Mouse (Mus musculus): ENCODE results near the gene Esrra.

The Esrra gene

DNA sequence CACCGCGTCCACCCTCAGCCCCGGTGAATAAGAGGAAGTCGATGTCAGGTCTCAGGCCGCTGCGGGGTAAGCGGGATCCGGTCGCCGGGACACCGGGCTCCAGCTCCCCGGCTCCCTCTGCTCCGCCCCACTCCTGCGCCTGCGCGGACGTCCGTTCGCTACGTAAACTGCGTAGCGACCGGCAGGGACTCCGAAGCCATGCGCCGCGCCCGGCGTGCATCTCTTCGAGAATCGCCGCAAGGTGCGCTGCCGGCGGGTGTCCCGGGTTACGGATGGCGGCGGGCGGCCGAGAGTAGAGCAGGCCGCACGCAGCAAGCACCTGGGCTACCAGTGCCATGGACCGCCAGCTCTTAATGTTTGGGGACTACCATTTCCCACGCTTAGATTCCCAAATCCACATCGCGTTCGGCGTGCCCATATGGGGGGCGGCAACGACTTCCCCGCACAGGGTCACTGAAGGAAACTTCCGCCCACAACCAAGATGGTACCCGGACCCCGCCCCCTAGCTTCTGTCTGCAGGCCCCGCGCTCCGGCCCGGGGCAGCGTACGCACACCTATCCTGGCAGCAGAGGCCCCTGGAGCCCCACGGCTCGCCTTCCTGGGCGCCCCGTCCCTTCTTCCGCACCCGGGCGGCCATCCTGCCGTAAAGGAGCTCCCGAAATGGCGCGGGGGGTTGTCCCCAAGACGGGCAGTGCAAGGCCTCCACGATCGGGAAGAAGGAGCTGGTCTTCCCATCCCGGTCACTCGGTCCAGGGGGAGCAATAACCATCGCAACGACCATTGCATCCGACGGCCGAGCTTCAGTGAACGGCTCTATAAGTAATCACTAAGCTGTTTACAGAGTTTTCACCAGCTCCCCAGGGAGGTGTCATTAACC lies 20.0 kb upstream of the Esrra start, which contains the start of gene Bad:
TSS of gene Bad (plus strand) at position 490 of the 877 bp plus-strand sequence.
- DNase-seq (ENCODE audit: low read depth) = peak; percentile 90

DNA sequence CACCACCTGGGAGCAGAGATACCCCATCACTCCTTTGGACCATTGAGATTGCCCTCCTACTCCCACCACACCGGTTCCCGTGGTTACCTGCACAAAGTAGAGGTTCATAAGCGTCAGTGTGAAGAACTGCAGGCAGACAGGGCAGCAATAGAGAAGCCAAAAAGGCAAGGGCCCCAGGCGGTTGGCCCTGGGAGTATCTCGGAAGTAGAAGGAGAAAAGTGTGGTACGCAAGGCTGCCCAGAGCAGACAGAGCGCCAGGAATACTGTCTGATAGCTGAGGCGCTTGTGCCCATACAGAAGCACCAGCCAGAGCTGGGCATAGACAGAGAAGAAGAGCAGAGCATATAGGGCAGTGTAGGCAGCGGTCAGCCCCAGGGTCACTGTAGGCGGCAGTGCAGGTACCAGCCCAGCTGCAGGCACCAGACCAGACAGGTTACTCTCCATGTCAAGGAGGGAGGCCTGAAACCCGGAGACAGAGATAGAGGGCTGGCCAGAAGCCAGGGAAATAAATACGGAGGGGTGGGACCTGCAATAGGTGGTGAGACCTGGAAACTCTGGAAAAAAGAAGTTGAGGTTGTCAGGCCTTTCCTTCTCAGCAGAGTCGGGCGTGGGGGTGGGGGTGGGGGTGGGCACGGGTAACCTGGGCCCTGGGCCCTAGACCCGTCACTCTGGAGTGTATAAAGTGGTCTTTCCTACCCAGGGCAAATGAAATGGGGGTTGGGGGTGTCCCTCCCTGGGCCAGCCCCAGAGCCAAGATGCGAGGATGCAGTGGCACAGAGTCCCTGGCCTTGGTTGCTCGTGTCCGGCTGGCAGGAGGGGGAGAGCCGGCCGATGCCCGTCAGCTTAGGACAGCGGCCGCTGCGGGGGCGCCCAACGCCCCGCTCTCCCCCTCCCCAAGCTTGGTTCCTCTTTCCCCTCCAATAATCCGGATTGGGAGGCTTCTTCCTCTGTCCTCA lies 19.1 kb upstream of the Esrra start:
- no peak for DNase-seq (ENCODE audit: low read depth)

DNA sequence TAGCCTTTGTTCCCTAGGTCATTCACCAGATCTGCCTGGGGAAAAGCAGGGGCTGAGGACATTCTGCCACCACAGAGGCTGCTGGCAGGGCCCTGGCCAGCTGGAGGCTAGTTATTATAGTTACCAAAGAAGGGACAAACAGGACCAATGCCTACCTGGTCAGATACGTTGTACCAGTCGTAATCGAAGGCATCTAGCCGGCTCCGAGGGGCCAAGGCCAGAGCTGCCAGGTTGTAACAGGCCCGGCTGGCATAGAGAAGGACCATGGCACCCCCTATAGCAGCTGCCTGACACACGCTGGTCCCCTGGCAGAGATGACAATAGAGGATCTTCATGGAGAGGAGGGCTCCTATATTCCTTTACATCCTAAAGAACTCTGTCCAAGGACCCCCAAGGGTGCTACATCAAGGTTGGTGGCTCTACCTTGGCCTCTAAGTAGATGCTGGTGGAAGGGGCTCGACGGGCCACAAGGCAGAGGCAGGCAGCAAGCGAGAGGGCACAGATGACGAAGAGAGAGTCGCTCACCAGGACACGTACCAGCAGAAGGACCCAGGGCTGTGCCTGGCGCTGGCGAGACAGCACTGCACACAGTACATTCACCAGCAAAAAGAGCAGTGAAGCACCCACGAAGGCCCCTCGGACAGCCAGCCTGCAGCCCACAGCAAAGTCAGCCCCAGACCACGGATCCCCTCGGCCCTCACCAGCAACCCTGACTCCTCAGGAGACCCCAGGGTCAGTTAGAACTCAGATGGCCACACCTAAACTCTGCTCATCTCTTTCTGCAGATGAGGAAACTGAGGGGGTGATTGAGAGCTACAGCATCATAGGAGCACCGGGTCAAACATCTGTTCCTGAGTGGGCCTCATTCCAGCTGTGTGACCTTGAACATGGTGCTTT lies 17.7 kb upstream of the Esrra start:
- no peak for DNase-seq (ENCODE audit: low read depth)

DNA sequence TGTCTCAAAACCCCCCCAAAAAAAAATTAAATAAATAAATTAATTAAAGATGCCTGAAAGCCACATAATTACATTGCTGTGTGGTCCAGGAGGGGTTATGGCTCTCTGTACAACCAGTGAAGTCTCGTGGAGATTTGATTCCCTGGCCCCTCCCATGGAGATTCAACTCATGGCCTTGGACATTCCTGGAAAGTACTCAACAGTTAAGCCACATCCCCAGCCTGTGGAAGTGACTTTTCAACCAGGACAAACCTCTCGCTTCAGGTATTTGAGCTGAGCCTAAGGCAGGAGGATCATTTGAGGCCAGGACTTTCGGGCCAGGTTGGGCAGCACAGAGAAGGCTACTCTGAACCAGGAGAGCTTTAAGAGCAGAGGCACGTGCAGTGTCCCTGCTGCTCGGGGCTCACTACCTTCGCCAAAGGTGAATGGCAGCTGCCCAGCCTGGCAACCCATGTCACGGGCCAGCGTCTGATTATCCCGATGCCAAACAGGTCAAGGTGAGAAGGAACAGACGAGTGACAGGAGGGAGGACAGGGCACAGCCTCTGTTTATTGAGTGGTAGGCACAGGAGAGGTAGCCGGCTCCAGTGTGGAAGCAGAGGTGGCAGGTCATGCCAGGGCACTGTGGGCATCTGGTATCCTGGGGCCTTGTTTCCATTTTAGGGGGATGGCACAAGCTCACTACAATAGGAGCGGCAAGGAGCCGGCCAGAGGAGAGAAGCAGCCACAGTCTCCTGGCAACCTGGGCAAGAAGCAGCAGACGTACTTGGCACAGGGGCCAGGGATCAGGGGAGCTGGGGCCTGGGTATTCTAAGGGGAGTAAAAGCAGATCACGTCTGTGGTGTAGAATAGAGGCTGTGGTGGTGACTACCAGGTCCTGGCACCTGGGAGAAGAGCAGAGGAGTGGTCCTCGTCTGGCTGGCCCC lies 16.2 kb upstream of the Esrra start:
- DNase-seq (ENCODE audit: low read depth) = no peak

DNA sequence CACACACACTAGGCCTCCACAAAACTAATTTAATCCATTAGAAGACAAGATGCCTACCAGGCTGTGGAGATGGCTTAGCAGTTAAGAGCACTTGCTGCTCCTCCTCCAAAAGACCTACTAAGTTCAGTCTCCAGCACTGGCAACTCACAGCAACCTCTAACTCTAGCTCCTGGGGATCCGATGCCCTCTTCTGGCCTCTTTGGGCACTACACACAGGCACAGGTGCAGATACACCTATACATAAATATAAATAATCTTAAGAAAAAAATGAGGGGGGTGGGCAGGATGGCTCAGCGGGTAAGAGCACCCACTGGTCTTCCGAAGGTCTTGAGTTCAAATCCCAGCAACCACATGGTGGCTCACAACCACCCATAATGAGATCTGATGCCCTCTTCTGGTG lies 14.7 kb upstream of the Esrra start:
- DNase-seq (ENCODE audit: low read depth) = no peak

DNA sequence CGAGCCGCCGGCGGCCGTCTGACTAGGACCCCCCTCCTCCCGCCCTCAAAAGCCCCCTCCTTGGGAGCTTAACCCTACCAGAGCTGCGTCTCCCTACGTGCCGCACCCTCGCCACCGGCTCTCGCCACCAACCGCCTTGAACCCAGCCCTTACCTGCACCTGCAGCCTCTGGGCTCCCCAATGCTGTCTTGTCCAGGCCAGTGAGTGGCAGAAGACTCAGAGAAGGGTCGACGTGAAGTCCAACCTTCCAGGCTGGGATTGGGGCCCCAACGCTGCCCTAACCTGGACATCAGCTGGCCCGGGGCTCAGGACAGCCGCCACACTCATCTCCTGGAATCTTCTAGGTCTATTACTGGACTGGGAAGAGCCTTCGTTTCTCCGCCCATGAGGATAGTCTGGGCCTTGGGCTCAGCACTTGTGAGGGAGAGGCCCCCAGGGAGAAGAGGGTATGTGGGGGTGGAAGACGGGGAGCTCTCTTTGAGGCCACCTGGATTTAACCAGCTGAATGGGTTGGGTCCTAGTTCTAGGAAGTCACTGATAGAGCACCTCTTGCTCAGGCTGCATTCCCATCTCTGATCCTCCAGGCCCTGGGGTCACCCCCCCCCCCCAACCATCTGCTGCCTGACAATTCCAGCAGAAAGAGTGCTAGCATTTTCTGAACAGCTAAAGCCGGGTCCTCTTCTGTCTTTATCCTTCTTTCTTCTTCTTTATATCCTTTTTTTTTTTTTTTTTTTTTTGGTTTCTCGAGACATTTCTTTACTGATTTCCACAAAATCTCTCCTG lies 12.8 kb upstream of the Esrra start, which contains the start of gene Kcnk4:
TSS of gene Kcnk4 (minus strand) at position 321 of the 783 bp plus-strand sequence.
- no peak for DNase-seq (ENCODE audit: low read depth)

DNA sequence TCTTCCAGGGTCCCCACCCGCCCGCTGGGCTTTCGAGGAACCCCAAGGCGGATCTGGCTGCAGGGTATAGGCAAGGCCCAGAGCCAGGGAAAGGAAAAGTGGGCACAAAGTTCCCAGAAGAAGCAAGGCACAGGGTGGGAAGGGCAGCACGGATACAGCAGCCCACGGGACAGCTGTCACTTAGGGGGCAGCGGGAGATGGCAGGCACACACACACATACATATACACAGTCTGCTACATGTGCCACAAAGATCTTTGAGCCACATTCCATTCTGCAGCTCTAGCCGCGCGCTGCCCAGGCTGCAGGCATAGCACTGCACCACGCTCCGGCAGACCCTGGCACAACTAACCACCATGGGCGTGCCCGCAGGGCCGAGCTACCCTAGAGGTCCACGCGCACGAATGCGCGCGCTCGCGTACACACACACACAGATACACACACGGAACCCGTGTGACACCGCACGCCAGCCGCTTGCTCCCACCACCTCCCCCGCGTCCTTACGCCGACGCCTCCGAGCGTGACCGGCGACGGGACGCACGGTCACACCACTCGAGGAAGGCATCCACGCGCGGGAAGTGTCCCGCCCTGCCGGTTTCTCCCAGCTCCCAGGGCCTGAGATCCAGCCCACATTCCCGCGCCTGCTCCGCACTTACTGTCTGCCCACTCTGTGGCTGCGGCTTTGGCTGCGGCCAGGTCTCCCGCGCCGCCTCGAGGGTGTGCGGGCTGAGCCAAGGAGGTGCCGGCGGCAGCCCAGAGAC lies 12.0 kb upstream of the Esrra start:
- DNase-seq (ENCODE audit: low read depth) = no peak

DNA sequence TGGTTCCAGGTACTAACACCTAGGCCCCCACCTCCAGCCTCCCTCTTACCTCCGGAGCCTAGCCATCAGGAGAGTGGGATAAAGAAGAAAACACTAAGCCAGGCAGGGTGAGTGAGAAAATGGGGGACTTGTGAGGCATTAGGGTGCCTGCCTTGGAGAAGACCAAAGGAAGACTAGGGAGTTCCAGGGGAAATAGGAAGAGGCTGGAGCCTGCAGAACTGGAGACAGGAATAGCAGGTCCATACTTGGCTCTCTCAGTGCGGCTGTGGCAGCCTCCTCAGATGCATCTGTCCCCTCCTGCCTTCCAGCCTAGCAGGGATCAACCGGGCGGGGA lies 11.5 kb upstream of the Esrra start:
- DNase-seq (ENCODE audit: low read depth) = no peak

DNA sequence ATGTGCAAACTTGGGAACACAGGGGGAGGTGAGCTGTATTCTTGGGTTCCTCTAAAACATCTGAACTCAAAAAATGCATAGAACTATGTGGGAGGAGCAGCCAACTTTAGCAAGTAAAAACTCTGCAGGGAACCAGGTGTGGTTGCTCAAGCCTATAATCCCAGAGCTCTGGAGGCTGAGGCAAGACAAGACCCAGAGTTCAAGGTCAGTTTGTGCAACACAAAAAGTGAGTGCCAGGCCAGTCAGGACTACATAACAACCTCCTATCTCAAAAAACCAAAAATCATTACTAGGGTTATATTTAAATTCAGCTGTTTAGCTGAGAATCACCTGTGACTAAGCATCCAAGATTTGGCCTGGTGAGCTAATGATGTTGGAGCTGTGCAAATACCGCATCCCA lies 10.4 kb upstream of the Esrra start:
- DNase-seq (ENCODE audit: low read depth) = no peak

DNA sequence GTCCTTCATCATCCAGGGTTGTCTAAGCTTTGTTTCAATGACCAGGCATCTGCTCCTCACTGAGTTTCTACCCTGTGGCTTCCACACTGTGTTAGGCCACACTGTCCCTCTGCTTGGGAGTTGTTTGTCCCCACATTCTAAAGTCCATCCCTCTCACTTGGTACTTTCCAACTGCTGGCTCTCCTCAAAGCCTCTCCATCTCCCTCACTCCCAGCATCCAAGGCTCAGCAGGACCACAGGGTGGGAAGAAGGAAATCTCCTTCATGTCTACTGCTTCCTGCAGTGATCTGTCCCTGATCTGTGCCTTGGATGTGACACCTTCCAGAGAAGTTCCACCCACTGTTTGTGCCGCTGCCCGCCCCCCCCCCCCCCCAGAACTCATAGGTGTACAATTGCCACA lies 9.4 kb upstream of the Esrra start:
- DNase-seq (ENCODE audit: low read depth) = no peak

DNA sequence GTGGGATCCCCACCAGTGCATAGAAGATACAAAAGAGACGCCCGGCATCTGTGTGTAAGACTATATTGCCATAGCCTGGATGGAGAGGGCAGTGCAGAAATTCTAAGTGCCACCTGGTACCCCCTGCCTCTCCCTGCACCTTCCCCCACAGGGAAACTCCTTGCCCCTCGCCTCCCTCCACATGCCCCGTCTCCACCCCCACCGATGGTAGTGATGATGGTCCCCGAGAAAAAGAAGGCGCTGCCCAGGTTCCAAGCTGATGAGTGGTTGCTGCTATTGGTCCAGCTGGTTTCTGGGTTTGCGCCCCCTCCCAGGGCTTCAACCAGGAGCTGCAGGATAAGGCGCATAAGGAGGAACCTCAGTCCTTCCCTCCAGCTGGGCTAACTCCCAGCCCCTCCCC lies 6.5 kb upstream of the Esrra start:
- DNase-seq (ENCODE audit: low read depth) = no peak

DNA sequence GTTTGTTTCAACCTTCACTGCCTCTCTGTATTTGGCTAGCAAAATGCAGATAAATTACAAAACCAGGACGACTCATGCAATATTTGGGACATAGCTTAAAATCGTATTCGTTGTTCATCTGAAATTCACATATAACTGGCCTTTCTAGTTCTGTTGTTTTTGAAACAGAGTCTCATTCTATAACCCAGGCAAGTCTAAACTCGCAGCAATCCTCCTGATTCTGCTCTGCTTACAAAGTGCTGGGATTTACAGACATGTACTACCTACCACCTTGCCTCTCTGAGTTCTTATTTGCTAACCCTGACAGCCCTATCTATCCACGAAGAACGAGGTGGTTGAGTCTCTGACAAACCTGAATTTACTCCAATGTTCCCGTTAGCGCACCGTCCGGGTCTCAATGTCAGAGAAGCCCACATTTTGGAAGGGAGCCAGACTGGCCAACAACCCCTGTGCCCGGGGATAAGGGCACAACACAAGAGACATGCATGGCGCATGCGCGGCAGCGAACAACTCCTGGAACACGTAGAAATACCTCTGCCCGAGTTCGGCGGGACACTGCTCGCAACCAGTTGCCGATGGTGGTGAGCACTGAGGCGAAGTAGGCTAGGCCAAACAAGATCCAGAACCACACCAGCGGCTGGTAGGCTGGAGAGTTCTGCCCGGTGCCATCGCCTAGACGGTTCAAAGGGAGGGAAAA lies 5.1 kb upstream of the Esrra start:
- no peak for DNase-seq (ENCODE audit: low read depth)

DNA sequence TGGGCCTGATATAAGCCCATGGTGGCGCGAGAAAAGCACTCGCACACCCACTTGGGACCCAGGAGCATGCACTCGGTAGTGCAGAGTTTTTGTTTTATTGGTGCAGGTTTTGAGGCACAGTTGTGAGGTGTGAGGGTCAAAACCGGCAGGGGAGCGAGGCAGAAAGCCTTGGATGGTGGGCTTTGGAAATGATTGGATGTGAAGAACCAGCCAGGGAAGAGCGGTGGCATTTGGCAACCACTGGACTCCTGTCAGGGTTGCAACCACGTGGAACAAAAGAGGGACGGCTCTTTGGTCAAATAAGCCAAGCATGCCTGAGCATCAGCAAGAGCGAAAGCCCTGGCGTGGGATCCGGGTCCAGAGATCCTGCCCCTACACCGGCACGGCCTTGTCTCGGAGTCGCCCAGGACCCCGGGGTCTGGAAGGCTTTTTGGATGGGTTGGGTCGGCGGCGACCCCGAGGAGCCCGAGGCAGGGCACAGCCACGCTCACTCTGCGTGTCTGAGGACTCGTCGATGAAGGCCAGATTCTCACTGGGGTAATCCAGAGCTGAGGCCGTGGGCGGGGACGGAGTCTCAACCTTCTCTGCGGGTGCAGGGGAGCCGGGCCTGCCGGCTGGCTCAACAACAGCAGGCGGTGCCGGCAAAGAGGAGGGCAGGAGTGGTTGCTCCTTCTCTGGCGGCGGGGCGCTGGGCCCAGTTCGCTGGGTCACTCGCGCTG lies 4.2 kb upstream of the Esrra start:
- no peak for DNase-seq (ENCODE audit: low read depth)

DNA sequence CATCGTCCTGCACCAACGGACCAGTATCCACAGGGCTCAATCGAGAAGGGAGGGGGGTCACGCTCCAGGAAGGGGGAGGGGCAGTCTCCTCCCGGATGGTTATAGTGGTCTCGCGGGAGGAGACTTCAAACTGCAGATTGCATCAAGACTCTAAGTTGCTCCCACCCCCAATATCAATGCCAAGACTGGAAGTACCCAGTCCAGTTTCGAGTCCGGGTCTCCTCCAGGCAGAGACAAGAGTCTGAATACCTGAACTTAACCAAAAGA lies 3.6 kb upstream of the Esrra start, which contains the start of gene Catsperz:
TSS of gene Catsperz (minus strand) at position 74 of the 267 bp plus-strand sequence.
- DNase-seq (ENCODE audit: low read depth) = no peak

DNA sequence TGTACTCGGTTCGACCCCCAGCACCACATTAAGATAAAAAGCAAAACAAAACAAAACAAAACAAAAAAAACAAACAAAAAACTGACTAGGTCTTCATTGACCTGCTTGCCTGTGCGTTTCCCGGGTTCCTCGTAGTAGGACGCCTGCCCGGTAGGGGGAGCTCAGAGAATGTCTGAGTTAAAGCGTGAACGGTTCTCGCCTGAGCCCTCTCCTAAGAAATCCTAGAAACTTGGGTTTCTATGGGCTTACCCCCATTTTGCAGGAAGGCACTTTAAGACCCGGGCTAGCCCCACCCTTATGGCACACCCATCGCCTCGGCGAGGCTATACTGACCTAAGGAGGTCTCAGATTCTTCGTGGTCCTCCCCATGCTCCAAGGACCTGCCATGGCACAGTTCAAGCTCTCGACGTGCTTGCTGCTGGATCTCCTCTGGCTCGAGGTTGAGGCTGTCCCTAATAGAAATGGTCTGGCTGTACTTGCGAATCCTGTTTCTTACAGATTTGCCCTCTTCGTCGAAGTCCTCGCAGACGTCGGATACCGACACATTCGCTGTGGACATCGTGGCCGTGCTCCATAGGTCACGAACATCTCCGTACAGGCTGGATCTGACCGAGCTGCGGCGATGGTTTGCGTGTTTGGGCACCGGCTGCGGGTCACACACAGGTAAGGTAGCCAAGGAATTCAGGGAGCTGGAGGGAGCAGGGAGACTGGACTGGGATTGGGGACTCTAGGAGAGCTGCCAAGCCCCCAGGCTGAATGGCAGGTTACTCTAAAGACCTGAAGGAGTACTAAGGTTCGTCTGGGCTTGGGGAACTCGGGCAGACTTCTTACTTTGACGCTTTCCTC lies 3.1 kb upstream of the Esrra start:
- DNase-seq (ENCODE audit: low read depth) = peak; percentile 68

DNA sequence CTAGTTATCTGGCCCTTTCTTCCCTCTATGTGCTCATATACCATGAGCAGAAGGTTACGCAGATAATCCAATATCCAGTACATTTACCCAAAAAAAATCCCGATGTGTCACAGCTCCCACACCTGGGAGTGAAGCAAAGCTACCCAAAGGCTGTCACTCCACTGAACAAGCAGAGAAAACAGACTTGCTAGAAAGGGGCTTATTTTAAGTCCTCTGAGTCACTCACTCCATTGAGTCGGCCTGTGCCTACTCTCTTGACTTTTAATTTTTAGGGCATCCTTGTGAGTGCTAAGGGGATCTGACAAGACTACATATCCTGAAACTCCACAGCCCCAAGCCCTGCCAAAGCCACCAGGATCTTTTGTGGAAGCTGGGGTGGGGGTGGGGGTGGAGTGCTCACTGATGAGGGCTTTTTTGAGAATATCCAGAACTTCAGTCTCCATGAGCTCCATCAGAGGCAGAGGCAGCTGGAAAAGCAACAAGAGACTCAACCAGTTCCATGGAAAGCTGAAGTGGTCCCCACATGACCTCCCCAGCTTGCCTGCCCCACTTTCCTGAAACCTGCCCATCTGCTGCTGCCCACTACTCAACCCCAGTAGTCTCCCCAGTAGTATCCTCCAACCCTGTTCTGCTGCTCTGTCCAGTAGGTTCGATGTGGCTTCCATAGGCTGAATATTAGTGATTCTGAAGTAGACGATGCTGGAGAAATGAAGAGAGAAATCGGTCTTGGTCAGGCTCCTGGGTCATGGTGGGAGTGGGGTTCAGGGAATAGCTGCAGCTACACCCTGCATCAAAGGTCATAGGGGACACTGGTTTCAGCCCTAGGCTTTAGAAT lies 1.5 kb upstream of the Esrra start:
- DNase-seq (ENCODE audit: low read depth) = no peak

All from c-Kit-positive CD71-positive TER-119-negative erythroid progenitor cells, embryonic 14.5 days (primary cell).